Mouse (Mus musculus): Measurements from ENCODE around the gene Rsph14. TPM values are rescaled to one million over a fixed set of nuclear protein-coding genes. Genes with fewer than 3 reads are reported as not detected.

The Rsph14 gene
- total RNA-seq, 2 experiments from 2014 or later, result not detected

Other genes starting within 250 kb of the Rsph14 start
- under 1 TPM; 0.23 to 0.32 TPM for gene Gnaz, start 65.4 kb downstream of the Rsph14 start, total RNA-seq (2021)
- gene Rab36, start 4.5 kb upstream of the Rsph14 start, total RNA-seq (2021), result under 1 TPM; 0.27 to 0.51 TPM
- 1 to 10 TPM; 4.3 to 4.4 TPM for gene Bcr, start 28.0 kb upstream of the Rsph14 start, total RNA-seq (2021)
- gene Specc1l, start 179.5 kb upstream of the Rsph14 start, total RNA-seq (2021), result 10 to 100 TPM; 32.1 to 34.9 TPM